Mouse (Mus musculus) monocyte, adult 5-6 weeks (primary cell): ENCODE results near the gene Fbxo17. TPM values are rescaled to one million over a fixed set of nuclear protein-coding genes. Genes with fewer than 3 reads are reported as not detected.
A peak's percentile ranks its signal among the peaks of the same experiment; 100 is the strongest.

Source experiments
- ATAC-seq: fragments of 153-309, 156-312 bp; replicated peaks from 2 replicates; pipeline ENCODE4 v1.8.0; 2017; ENCODE audit warnings: mild to moderate bottlenecking; ENCODE audit not compliant: low TSS enrichment, insufficient number of reproducible peaks, severe bottlenecking, poor library complexity, low FRiP score
- total RNA-seq: library from RNA; stranded (forward); fragments of 200-1000, 200-491, 200-594 nt; gene quantifications from 3 replicates; pipeline ENCODE4 v1.2.3, GENCODE M21; 2017

Gene Fbxo17
- total RNA-seq, 1 experiment from 2014 or later, result not detected

DNA sequence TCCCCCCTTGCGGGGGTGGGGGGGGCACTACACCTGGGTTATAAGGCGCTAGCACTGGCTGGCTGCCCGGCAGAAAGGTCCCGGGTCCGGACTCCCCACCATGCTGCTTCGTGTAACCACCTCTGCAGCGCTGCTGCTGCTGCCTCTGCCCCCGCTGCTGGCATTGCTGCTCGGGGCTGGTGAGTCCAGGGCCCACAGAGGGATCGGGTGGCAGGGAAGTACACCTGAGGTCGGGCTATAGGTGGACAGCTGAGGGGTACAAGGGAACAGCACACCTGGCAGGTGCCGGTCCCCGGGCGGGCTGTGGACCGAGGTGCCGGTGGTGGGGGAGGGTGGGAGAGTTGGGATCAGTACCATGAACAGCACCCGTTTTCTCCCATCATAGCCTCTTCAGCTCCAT is 39.5 kb downstream of the Fbxo17 start, which contains the start of gene Ccer2:
Ccer2 (plus strand) TSS at position 96 of the 400 bp plus-strand sequence.
- no peak for ATAC-seq

DNA sequence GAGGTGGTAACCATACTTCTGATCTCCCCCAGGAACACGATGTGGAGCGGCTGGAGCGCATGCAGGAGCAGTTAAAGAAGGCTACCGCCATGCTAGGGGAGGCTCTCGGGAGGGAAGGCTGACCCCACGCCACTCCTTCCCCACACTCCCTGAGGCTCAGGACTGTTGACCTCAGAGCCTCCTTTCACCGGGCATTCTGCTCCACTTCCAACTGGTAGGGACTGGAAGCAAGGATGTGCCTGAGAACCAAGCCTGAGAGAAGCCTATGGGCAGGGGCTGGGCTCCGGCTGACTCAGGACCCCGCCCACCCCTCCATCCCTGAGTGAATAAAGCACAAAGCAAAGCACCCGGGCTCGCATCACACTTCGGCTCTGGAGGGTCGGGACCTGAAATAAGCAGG is 42.0 kb downstream of the Fbxo17 start:
- ATAC-seq, result no peak

GRCm38 (mm10) chr7:28761907-28762306 is 45.3 kb downstream of the Fbxo17 start:
- no peak for ATAC-seq

DNA sequence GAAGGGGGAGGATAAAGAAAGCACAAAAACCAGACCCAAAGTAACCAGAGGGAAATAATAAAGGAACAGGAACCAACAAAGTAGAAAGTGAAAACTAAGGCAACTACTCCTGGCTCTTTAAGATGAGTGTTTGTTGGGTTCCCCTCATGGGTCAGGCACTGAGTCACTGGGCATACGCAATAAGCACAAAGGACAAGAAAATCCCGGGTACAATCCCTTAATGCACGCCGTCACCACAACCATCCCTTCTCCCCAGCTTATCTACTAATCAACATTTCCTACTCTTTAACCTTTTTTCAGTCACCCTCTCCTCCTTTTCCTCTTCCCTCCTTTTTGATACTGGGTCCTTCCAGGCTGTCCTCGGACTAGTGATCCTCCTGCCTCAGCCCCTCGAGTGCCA is 48.6 kb downstream of the Fbxo17 start:
- peak; percentile 27; the same call in 1 of the 2 replicates for ATAC-seq

DNA sequence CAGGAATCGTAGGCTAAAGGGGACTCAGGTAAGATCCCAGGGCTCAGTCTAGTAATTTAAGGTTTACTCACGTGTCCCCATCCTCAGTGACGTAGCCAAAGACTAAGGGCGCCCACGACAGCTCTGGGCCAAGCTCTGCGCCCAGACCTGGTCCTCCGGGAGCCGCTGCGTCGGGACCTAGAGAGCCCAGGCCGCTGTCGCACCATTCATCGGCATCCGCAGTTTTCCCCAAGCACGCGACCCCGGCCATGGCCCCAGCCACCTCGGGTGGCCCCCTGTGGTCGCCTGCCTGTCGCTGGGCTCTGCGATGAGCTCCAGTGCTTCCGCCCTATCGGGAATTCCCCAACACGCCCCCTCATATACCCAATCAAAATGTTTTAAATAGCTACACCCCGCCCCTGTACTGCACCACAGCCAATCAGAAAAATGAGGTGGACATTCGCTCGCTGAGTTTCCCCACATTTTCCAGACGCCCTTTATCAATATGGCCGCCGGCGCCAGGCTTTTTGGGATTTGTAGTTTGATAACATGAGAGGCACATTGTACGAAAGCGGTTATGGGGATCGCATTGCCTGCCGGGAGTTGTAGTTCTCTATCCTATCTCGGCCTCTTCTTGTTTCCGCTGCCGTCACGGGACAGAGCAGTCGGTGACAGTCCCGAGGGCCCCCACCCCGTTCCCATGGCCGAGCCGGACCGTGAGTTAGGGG is 49.7 kb downstream of the Fbxo17 start, which contains the start of gene Sirt2:
Sirt2 (plus strand) TSS at position 563 of the 707 bp plus-strand sequence.
- ATAC-seq, result peak; percentile 87

- ATAC-seq, result no peak
Measured at GRCm38 (mm10) chr7:28766910-28767309, 50.3 kb downstream of the Fbxo17 start.

- ATAC-seq, result no peak
Measured at GRCm38 (mm10) chr7:28767462-28767965, 50.9 kb downstream of the Fbxo17 start, which contains the start of gene Nfkbib. Gene Nfkbib, minus strand, starts transcription at chr7:28767512.

DNA sequence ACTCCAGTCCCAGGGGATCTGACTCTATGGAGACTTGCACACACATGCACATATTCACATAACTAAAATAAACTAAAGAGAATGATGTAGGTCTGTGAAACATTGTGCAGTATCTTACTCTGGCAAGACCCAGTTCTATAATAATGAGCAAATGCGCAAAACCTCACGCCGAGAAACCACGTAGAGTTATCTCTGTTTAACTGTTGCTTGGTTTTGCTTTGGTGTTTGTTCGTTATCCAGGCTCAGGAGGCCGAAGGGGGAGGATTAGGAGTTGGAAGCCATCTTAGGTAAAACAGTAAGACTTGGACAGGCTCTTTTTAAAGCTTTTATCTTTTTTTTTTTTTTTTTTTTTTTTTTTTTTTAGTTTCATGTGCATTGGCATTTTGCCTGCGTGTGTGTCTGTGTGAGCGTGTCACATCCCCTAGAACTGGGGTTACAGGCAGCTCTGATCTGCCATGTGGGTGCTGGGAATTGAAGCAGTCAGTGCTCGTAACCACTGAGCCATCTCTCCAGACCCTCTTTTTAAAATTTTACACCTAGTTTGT is 52.9 kb downstream of the Fbxo17 start:
- no peak for ATAC-seq

- ATAC-seq, result no peak
Measured at GRCm38 (mm10) chr7:28770309-28770708, 53.7 kb downstream of the Fbxo17 start.

- ATAC-seq, result no peak
Measured at GRCm38 (mm10) chr7:28771867-28772266, 55.3 kb downstream of the Fbxo17 start.

- ATAC-seq, result no peak
Measured at GRCm38 (mm10) chr7:28773163-28773562, 56.6 kb downstream of the Fbxo17 start.

DNA sequence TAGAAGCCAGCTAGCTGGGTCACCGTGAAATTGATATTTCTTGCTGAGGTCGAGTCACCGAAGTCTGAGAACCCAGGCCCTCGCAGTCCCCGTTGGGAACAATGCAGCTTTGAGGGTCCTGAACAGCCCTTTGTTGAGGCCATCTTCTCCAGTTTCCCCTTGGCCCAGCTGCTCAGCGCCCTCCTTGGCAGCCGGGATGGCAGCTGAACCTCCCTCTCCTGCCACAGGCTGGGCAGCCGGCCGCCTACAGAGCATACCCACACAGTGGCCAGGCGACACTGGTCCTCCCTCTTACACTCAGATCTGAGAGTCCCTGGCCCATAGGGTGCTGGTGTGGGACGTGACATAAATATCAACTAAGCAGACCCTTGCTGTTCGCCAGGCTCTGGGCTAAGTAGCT is 57.6 kb downstream of the Fbxo17 start:
- no peak for ATAC-seq

DNA sequence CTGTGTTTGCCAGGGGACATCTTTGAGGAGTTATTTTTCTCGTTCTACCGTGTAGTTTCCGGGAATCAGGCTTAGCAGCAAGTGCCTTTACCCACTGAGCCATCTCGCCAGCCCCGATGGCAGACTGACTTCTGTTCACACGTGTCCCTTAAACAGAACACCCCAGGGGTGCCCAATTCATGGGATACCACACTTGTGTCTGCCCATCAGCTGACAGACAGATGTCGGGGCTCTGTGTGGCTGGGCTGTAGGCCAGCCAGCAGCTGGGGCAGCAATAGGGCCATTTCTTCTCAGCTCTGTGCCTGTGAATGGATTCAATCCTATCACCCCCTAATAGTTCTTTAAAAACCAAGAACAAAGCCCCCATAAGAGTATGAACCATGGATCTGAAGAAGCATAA is 58.5 kb downstream of the Fbxo17 start:
- no peak for ATAC-seq

- ATAC-seq, result no peak
Measured at GRCm38 (mm10) chr7:28778825-28779224, 62.2 kb downstream of the Fbxo17 start.

- ATAC-seq, result peak; percentile 87
Measured at GRCm38 (mm10) chr7:28780067-28780658, 63.6 kb downstream of the Fbxo17 start.

DNA sequence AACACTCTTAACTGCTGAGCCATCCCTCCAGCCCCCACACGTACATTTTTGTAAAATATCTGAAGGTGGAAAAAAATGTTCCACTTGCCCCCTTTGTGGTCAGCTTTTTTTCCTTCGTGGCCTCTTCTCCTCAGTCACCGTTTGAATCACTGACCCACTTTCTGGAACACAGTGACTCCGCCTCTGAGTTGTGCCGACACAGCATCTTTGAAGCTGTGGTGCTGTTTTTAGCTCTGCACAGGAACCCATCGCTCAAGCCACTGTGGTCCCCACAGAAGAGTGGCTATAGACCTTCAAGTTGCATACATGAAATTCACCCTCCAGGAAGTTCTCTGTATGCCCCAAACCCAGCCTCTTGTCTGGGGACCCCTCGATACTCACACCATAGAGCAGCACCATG is 64.3 kb downstream of the Fbxo17 start:
- ATAC-seq, result no peak

DNA sequence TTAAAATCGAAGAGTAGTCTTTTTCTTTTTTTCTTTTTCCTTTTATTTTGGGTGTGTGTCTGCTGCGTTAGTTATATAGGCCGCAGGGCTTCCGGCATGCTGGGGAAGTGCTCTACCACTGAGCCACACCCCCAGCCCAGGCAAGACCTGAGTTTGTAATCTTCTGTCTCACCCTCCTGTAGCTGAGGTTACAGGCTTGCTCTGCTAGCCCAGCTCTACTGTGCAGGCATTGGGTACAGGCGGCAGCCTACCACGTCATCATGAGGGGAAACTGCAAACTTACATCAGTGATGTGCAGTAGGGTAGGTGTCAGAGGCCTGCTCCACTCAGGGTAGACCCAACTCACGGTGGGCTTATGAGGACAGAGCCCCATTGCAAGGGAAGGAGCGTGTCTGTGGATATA is 64.7 kb downstream of the Fbxo17 start:
- peak; percentile 66 for ATAC-seq

- ATAC-seq, result no peak
Measured at GRCm38 (mm10) chr7:28785161-28785560, 68.6 kb downstream of the Fbxo17 start.
